Mouse (Mus musculus) liver, embryonic 16.5 days (tissue): ENCODE results near the gene Cmtm6. TPM values are rescaled to one million over a fixed set of nuclear protein-coding genes. Genes with fewer than 3 reads are reported as not detected.
A peak's percentile ranks its signal among the peaks of the same experiment; 100 is the strongest.

Source experiments
- ATAC-seq: fragments of 200-750 bp; cut with Nextera tagmentation; 2 replicates; pipeline ENCODE4 v1.8.0; 2017; ENCODE audit warnings: low read depth, mild to moderate bottlenecking, moderate number of reproducible peaks, moderate library complexity
- H3K27ac ChIP-seq: fragments of 300-500 bp; sonication (generic); 2 replicates; pipeline ENCODE4 v1.5.1; 2014; ENCODE audit warnings: mild to moderate bottlenecking, low read length
- H3K27me3 ChIP-seq: fragments of 300-500 bp; sonication (generic); 2 replicates; pipeline ENCODE4 v1.6.1; 2014; ENCODE audit warnings: low read depth, low read length, mixed read lengths; ENCODE audit not compliant: control insufficient read depth, insufficient read depth
- H3K36me3 ChIP-seq: fragments of 300-500 bp; sonication (generic); 2 replicates; pipeline ENCODE4 v1.6.1; 2014; ENCODE audit warnings: mild to moderate bottlenecking; ENCODE audit not compliant: control insufficient read depth, insufficient read depth
- H3K4me1 ChIP-seq: fragments of 300-500 bp; sonication (generic); 2 replicates; pipeline ENCODE4 v1.6.1; 2014; ENCODE audit warnings: low read depth, low read length, mixed read lengths; ENCODE audit not compliant: control insufficient read depth
- H3K4me2 ChIP-seq: fragments of 300-500 bp; sonication (generic); 2 replicates; pipeline ENCODE4 v1.6.1; 2014; ENCODE audit warnings: low read depth, low read length, mixed read lengths
- H3K4me3 ChIP-seq: fragments of 300-500 bp; sonication (generic); 2 replicates; pipeline ENCODE4 v1.5.1; 2014; ENCODE audit warnings: low read depth, mild to moderate bottlenecking, low read length
- H3K9ac ChIP-seq: fragments of 300-500 bp; sonication (generic); 2 replicates; pipeline ENCODE4 v1.6.1; 2014; ENCODE audit warnings: low read depth, low read length
- H3K9me3 ChIP-seq: fragments of 300-500 bp; sonication (generic); replicated peaks from 2 replicates; pipeline ENCODE4 v1.6.1; 2016; ENCODE audit warnings: low read length; ENCODE audit not compliant: control insufficient read depth
- WGBS: fragments of 180-500 bp; shearing (Covaris S2); extraction: QIAGEN DNeasy Blood & Tissue Kit; methylation state at CpG from one replicate; pipeline ENCODE4 v1.1.7; 2014; ENCODE audit not compliant: insufficient replicate concordance; 5-methylcytosine and 5-hydroxymethylcytosine counted together
- polyA plus RNA-seq: library from polyadenylated mRNA; unstranded; fragments of >200 nt; fragmentation: Nextera tagmentation; extraction: Ambion mirVana; gene quantifications from 2 replicates; pipeline ENCODE4 v1.2.1, GENCODE M21; 2015

Cmtm6 gene
- polyA plus RNA-seq, 1 experiment from 2014 or later = 32.2 TPM

DNA sequence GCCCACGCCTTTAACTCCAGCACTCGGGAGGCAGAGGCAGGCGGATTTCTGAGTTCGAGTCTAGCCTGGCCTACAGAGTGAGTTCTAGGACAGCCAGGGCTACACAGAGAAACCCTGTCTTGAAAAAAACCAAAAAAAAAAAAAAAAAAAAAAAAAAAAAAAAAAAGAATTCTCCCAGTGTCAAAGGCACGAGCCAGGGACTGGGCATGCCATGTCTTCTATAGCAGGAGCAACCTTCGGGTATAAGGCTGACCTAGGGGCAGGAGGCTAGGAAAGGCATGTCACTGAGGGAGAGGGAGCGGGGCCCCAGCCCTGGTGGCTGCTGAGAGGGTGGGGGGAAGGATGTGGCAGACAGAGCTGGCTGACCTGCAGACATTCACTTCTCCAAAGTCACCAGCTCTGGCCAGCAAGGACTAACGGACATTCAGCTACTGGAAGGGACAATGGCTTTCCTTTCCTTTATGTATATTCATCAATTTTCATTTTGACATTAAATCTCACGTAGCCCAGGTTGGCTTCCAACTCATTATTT lies 62.9 kb downstream of the Cmtm6 start:
- 41% methylated on average over 9 of the region's 9 CpGs for WGBS
- Histone ChIP-seq H3K9me3 (no peaks in the 10 kb centered on the region), H3K27ac (no peak overlapping the region), H3K4me1 (no peaks in the 10 kb centered on the region), H3K27me3 (no peaks in the 10 kb centered on the region), H3K9ac (no peak overlapping the region), H3K4me2 (no peak overlapping the region), H3K36me3 (no peaks in the 10 kb centered on the region), H3K4me3 (no peak overlapping the region)
- ATAC-seq = no peak

DNA sequence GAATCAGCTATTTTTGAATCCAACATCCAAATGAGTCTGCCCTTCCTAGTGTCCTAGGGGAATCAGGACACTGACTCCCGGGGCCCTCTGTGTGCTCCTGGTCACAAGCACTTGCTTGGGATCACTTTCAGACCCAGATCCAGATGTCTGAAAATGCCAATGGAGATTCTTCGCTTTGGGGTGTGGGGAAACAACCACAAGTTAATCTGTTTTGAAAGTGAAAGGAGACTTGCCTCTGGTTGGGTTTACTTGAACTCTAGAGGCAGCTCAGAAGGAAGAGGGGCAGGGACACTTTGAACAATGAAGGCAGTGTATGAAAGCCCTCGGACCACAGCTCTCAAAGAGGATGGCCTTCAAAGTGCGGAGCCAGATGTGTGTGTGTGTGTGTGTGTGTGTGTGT lies 63.6 kb downstream of the Cmtm6 start:
- 51% methylated on average over 4 of the region's 4 CpGs for WGBS
- no peaks in the 10 kb centered on the region for H3K4me1 ChIP-seq
- no peak for ATAC-seq
- no peak overlapping the region for H3K4me2 ChIP-seq
- no peak overlapping the region for H3K27ac ChIP-seq
- H3K4me3 ChIP-seq = no peak overlapping the region
- H3K36me3 ChIP-seq = no peaks in the 10 kb centered on the region
- no peak overlapping the region for H3K9ac ChIP-seq
- H3K9me3 ChIP-seq = no peaks in the 10 kb centered on the region
- no peaks in the 10 kb centered on the region for H3K27me3 ChIP-seq

DNA sequence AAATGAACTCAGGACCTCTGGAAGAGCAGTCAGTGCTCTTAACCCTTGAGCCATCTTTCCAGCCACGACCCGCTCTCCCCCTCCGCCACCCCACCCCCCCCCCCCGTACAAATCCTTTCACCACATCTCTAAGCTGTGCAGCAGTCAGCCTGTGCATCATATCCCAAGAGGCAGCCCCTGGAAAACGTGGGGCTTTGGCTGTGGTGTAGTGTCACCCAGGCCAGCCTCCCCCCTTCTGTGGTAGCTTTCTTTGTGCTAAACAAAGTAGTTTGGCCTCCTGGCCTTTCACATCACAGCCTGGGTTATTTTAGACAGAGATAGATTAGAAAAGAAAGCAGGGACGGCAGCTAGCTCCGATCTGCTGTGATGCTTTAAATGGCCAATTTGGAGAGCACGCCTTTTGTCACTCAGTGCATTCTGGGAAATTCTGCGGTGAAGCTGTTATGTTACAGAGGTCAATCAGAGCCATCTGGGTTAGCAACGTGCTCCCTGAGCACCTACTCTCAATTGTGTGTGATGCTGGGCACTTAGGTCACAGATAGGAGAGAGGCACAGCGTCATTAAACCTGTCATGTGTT lies 65.6 kb downstream of the Cmtm6 start:
- Histone ChIP-seq H3K4me2 (no peak overlapping the region), H3K4me1 (no peaks in the 10 kb centered on the region), H3K9me3 (no peaks in the 10 kb centered on the region), H3K9ac (no peak overlapping the region), H3K36me3 (no peaks in the 10 kb centered on the region), H3K27me3 (no peaks in the 10 kb centered on the region), H3K4me3 (no peak overlapping the region), H3K27ac (no peak overlapping the region)
- 61% methylated on average over 11 of the region's 11 CpGs for WGBS
- no peak for ATAC-seq

DNA sequence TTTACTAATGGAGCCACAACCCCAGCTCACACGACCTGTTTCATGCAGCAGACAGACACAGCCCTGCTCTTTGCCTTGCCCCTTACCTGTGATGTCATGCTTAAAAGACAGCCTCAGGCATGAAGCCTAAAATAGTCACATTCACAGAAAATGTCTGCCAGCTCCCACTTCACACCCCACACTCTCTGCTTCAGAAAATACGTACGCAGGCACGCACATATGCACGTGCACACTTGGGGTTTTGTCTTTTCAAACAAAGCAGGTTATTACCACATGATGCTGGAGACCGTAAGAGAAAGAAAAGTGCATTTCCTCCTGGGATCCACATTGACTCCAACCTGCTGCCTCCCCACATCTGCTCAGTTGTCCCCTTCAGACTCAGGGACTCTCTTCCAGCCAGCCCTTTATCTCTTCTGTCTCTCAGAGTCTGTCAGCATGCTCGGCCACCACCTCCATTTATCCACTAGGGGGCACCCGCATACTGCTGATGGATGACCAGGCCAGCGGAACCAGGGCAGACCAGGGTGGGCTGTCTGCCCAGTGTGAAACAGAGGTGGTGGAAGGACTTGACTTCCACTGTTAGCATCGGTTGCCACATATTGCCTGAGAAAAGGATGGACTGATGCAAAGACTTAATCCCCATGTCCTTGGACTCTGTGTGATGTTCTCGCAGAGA lies 66.6 kb downstream of the Cmtm6 start:
- Histone ChIP-seq H3K4me3 (no peak overlapping the region), H3K9me3 (no peaks in the 10 kb centered on the region), H3K27me3 (no peaks in the 10 kb centered on the region), H3K4me2 (no peak overlapping the region), H3K36me3 (no peaks in the 10 kb centered on the region), H3K9ac (no peak overlapping the region), H3K27ac (no peak overlapping the region), H3K4me1 (no peaks in the 10 kb centered on the region)
- 50% methylated on average over 11 of the region's 11 CpGs for WGBS
- peak; percentile 53 for ATAC-seq

DNA sequence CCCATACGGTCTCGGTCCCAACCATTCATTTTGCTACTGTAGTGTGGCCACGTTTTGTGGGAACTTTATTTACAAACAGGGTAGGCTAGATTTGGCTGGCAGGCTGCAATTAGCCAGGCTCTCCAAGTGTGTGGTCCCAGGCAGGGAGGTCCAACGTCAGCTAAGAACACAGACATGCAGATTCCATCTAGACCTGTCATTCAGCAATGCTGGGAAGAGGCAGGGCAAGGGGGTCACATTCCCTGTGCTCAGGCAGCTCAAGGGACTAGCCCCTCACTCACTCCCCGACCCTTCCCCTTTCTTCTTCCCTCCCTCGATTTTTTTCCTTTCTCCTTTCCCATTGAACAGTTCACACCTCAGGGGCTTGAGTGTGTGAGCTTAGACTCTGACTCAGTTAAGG lies 67.9 kb downstream of the Cmtm6 start:
- no peak for ATAC-seq
- Histone ChIP-seq H3K27me3 (no peaks in the 10 kb centered on the region), H3K9me3 (no peaks in the 10 kb centered on the region), H3K4me1 (no peaks in the 10 kb centered on the region), H3K27ac (no peak overlapping the region), H3K9ac (no peak overlapping the region), H3K4me3 (no peak overlapping the region), H3K4me2 (no peak overlapping the region), H3K36me3 (no peaks in the 10 kb centered on the region)
- WGBS = 42% methylated on average over 6 of the region's 6 CpGs

Other genes with a start within 250 kb of the Cmtm6 start
- not detected in 2 replicates for gene Ccr4, start 226.2 kb upstream of the Cmtm6 start, polyA plus RNA-seq
- gene C130032M10Rik, start 215.4 kb upstream of the Cmtm6 start, polyA plus RNA-seq = not detected in 2 replicates
- 0.69 and 0.71 TPM in 2 replicates for gene Trim71, start 166.7 kb upstream of the Cmtm6 start, polyA plus RNA-seq
- 23.0 and 24.4 TPM in 2 replicates for gene Cnot10, start 90.9 kb upstream of the Cmtm6 start, polyA plus RNA-seq
- gene Dync1li1, start 42.3 kb upstream of the Cmtm6 start, polyA plus RNA-seq = 18.4 and 19.3 TPM in 2 replicates
- gene Cmtm7, start 50.7 kb downstream of the Cmtm6 start, polyA plus RNA-seq = 48.4 and 50.5 TPM in 2 replicates
- 57.6 and 62.3 TPM in 2 replicates for gene Cmtm8, start 113.0 kb downstream of the Cmtm6 start, polyA plus RNA-seq
- gene Gpd1l, start 202.9 kb downstream of the Cmtm6 start, polyA plus RNA-seq = 6.0 and 6.4 TPM in 2 replicates
- 0.11 TPM in 1 of 2 replicates, not detected in the other for gene Osbpl10, start 247.5 kb downstream of the Cmtm6 start, polyA plus RNA-seq